Mouse (Mus musculus) liver, embryonic 11.5 days (tissue): ENCODE data around the gene Dhrs4. TPM values are rescaled to one million over a fixed set of nuclear protein-coding genes. Genes with fewer than 3 reads are reported as not detected.
A peak's percentile ranks its signal among the peaks of the same experiment; 100 is the strongest.

Experiments used
- ATAC-seq: fragments of 200-750 bp; cut with Nextera tagmentation; replicated peaks from 2 replicates; pipeline ENCODE4 v1.8.0; 2017; ENCODE audit warnings: moderate number of reproducible peaks, mild to moderate bottlenecking, moderate TSS enrichment, moderate library complexity; ENCODE audit not compliant: low FRiP score
- DNase-seq: peaks from one replicate; pipeline ENCODE4 v3.0.0-alpha.2; 2017; ENCODE audit warnings: low spot score
- H3K27ac ChIP-seq: fragments of 300-500 bp; sonication (generic); 2 replicates; pipeline ENCODE4 v1.5.1; 2014; ENCODE audit warnings: mild to moderate bottlenecking, low read depth, low read length, control low read depth
- H3K27me3 ChIP-seq: fragments of 300-500 bp; sonication (generic); replicated peaks from 2 replicates; pipeline ENCODE4 v1.6.1; 2014; ENCODE audit warnings: low read length, mixed read lengths; ENCODE audit not compliant: control insufficient read depth, insufficient read depth
- H3K36me3 ChIP-seq: fragments of 300-500 bp; sonication (generic); 2 replicates; pipeline ENCODE4 v1.6.1; 2014; ENCODE audit warnings: mild to moderate bottlenecking, low read length, moderate library complexity, mixed read lengths; ENCODE audit not compliant: control insufficient read depth, insufficient read depth
- H3K4me1 ChIP-seq: fragments of 300-500 bp; sonication (generic); replicated peaks from 2 replicates; pipeline ENCODE4 v1.6.1; 2014; ENCODE audit warnings: low read length, mixed read lengths; ENCODE audit not compliant: control insufficient read depth, insufficient read depth
- H3K4me2 ChIP-seq: fragments of 300-500 bp; sonication (generic); 2 replicates; pipeline ENCODE4 v1.6.1; 2014; ENCODE audit warnings: mild to moderate bottlenecking, control low read depth, moderate library complexity
- H3K4me3 ChIP-seq: fragments of 300-500 bp; sonication (generic); 2 replicates; pipeline ENCODE4 v1.5.1; 2014; ENCODE audit warnings: low read depth, low read length, control low read depth
- H3K9ac ChIP-seq: fragments of 300-500 bp; sonication (generic); 2 replicates; pipeline ENCODE4 v1.6.1; 2014; ENCODE audit warnings: low read depth, low read length, control low read depth
- H3K9me3 ChIP-seq: fragments of 300-500 bp; sonication (generic); 2 replicates; pipeline ENCODE4 v1.6.1; 2016; ENCODE audit warnings: low read length, inconsistent platforms, mixed read lengths; ENCODE audit not compliant: control insufficient read depth
- WGBS: fragments of 180-500 bp; shearing (Covaris S2); extraction: QIAGEN DNeasy Blood & Tissue Kit; methylation state at CpG from one replicate; pipeline ENCODE4 v1.1.7; 2014; 5-methylcytosine and 5-hydroxymethylcytosine counted together
- polyA plus RNA-seq: library from polyadenylated mRNA; unstranded; fragments of >200 nt; fragmentation: Nextera tagmentation; extraction: Ambion mirVana; gene quantifications from 2 replicates; pipeline ENCODE4 v1.2.1, GENCODE M21; 2014

Gene Dhrs4
- polyA plus RNA-seq, 1 experiment from 2014 or later: 59.4 TPM

DNA sequence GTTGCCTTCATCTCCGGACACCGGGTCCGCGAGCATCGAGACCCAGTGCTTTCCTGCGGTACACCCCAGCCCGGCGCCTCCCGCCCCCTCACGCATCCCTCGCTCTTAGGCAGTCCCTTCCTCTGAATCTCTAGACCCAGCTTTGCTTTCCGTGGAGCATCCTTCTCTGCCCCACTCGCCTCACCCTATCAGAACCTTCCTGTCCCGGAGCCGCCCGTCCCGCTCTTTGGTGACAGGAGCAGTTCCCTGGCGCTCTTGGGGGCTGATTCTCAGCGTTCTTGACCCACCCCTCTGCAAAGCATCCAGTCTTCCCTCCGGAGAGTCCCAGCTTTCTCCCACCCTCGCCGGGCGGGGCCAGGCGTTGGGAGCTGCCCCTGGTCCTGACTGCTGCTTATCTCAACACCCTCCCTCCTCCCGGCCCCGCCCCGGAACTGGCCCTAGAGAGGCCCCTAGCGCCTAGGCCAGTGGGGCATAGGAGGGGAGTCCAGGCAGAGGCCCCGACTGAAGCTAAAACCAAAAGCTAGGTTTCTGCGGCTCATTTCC, 12.8 kb downstream of the Dhrs4 start:
- H3K27me3 ChIP-seq: no peaks in the 10 kb centered on the region
- H3K4me2 ChIP-seq: peak overlapping the region; percentile 93
- H3K27ac ChIP-seq: peak overlapping the region; percentile 73
- WGBS: under 1% methylated on average over 30 of the region's 30 CpGs
- H3K4me1 ChIP-seq: peaks cover 13% of the 10 kb centered on the region
- peaks cover 6% of the 10 kb centered on the region; the same call in 1 of the 2 replicates for H3K36me3 ChIP-seq
- DNase-seq: peak; percentile 87
- ATAC-seq: peak; percentile 93
- H3K9ac ChIP-seq: peak overlapping the region; percentile 61
- no peaks in the 10 kb centered on the region for H3K9me3 ChIP-seq
- H3K4me3 ChIP-seq: peak overlapping the region; percentile 65

DNA sequence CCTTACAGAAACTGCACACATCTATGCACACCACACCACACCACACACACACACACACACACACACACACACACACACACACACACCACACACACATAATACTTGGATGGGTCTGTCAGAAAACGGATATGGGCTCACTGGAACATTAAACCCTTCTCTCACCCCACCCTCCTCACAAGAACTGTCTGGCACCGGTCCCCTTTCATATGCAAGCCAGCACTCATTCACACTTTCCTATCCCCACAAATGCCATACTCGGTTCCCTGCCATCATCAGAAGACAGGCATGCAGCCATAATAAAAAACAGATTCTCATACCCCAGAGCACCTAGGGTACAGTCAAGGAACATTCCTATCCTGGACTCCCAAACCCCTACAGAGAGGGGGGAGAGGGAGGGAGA, 13.5 kb downstream of the Dhrs4 start:
- Histone ChIP-seq H3K4me1 (peaks cover 13% of the 10 kb centered on the region), H3K4me3 (no peak overlapping the region), H3K4me2 (peak overlapping the region; percentile 93), H3K9ac (peak overlapping the region; percentile 61; the same call in 1 of the 2 replicates), H3K27me3 (no peaks in the 10 kb centered on the region), H3K27ac (no peak overlapping the region), H3K36me3 (0 out of 2 replicates have a peak, but pooled peaks cover 2% of the 10 kb centered on the region), H3K9me3 (no peaks in the 10 kb centered on the region)
- 30% methylated on average over 3 of the region's 3 CpGs for WGBS
- ATAC-seq (no peak), DNase-seq (no peak)

DNA sequence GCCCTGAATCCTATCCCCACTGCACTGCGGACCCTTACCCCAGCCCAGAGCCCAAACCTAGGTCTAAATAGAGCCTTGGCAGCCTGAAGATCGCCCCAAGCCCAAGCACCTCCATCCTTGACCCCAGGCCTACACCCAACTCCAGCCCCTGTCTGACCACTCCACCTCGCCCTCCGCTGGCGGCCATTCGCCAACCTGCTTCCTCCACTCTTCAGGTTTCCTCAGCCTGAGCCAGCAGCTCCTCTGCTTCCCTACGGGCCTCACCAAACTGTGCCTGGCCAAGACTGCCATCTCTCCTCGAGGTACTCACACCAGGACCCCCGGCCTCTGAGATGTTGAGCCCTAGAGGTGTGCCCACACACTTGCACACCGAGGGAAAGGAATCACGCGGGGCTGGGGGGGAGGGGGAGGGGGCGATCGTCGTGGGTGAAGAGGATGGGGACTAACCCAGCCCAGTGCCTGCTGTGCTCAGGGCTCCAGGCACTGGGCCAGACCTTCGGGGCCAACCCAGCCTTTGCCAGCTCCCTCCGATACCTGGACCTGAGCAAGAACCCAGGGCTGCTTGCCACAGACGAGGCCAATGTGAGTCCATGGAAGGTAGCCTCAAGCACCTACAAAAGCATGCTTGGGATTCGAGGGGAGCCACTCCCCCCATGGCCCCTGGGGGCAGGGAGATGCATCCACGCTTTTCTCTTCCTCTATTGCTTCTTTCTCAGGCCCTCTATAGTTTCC, 17.1 kb downstream of the Dhrs4 start:
- Histone ChIP-seq H3K27ac (no peak overlapping the region), H3K9me3 (no peaks in the 10 kb centered on the region), H3K9ac (no peak overlapping the region), H3K4me1 (peaks cover 13% of the 10 kb centered on the region), H3K36me3 (no peaks in the 10 kb centered on the region), H3K4me2 (no peak overlapping the region), H3K27me3 (no peaks in the 10 kb centered on the region), H3K4me3 (no peak overlapping the region)
- no peak for DNase-seq
- WGBS: 70% methylated on average over 20 of the region's 20 CpGs
- no peak for ATAC-seq

- no peak for DNase-seq
- Histone ChIP-seq H3K4me2 (no peak overlapping the region), H3K36me3 (no peaks in the 10 kb centered on the region), H3K9me3 (no peaks in the 10 kb centered on the region), H3K27ac (no peak overlapping the region), H3K9ac (no peak overlapping the region), H3K4me1 (peaks cover 10% of the 10 kb centered on the region), H3K27me3 (no peaks in the 10 kb centered on the region), H3K4me3 (no peak overlapping the region)
- WGBS: 71% methylated on average over 16 of the region's 16 CpGs
- 0 out of 2 replicates have a peak, but pooled peaks have one; percentile 24 for ATAC-seq
These were observed 18.3 kb downstream of the Dhrs4 start for GRCm38 (mm10) chr14:55496761-55497448.

DNA sequence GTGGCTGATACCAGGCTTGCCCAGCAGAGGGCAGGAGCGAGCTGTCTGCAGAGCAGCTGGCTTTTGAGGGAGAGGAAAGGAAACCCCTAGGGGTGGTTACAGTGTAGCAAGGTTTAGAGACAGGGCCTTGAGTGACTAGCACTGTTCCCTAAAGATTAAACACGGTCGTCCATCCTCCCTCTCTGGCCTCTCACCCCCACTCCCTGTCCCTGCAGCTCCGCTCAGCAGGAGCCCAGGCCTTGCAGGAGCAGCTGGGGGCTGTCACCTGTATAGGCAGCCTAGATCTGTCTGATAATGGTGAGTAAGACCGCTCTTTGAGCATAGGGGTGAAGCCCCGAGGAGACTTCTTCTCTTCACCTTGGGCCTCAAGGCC, 18.9 kb downstream of the Dhrs4 start:
- Histone ChIP-seq H3K9ac (no peak overlapping the region), H3K4me3 (no peak overlapping the region), H3K36me3 (no peaks in the 10 kb centered on the region), H3K27me3 (no peaks in the 10 kb centered on the region), H3K9me3 (no peaks in the 10 kb centered on the region), H3K4me1 (peaks cover 5% of the 10 kb centered on the region; the same call in 1 of the 2 replicates), H3K27ac (no peak overlapping the region), H3K4me2 (no peak overlapping the region)
- ATAC-seq: peak; percentile 46; the same call in 1 of the 2 replicates
- peak; percentile 86 for DNase-seq
- 35% methylated on average over 6 of the region's 6 CpGs for WGBS

- WGBS: 76% methylated on average over 9 of the region's 9 CpGs
- Histone ChIP-seq H3K9me3 (no peaks in the 10 kb centered on the region), H3K27me3 (peaks cover 8% of the 10 kb centered on the region; the same call in 1 of the 2 replicates), H3K36me3 (no peaks in the 10 kb centered on the region), H3K4me2 (no peak overlapping the region), H3K4me1 (peaks cover 3% of the 10 kb centered on the region; the same call in 1 of the 2 replicates), H3K4me3 (no peak overlapping the region), H3K9ac (no peak overlapping the region), H3K27ac (no peak overlapping the region)
- ATAC-seq (no peak), DNase-seq (no peak)
These were observed 27.1 kb downstream of the Dhrs4 start for GRCm38 (mm10) chr14:55505612-55506011.

DNA sequence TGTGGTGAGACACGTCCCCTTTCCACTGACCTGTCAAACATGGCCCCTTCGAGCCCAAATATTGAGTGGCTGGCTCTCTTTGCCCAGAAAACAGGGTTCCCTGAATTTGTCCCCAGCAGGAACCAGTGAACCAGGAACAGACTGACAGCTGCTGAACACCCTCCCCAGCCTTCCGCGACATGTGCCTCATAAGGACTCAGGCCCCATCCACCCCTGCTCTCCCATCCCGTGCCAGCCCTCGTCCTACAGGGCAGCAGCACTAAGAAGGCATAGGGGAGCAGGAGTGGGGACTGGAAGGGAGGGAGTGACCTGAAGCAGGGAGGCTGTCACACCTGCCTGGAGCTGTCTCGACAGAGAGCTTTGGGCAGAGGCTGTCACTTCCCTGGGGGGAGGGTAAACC, 29.2 kb downstream of the Dhrs4 start:
- 49% methylated on average over 7 of the region's 7 CpGs for WGBS
- no peak overlapping the region for H3K4me3 ChIP-seq
- H3K27ac ChIP-seq: no peak overlapping the region
- no peak overlapping the region for H3K9ac ChIP-seq
- no peaks in the 10 kb centered on the region for H3K9me3 ChIP-seq
- ATAC-seq: no peak
- no peak overlapping the region for H3K4me2 ChIP-seq
- H3K4me1 ChIP-seq: peaks cover 5% of the 10 kb centered on the region; the same call in 1 of the 2 replicates
- peaks cover 24% of the 10 kb centered on the region for H3K27me3 ChIP-seq
- no peak for DNase-seq
- no peaks in the 10 kb centered on the region for H3K36me3 ChIP-seq

GRCm38 (mm10) chr14:55509540-55509939, 31.0 kb downstream of the Dhrs4 start:
- ATAC-seq (no peak), DNase-seq (no peak)
- Histone ChIP-seq H3K4me2 (no peak overlapping the region), H3K9ac (no peak overlapping the region), H3K36me3 (no peaks in the 10 kb centered on the region), H3K9me3 (no peaks in the 10 kb centered on the region), H3K4me1 (peaks cover 14% of the 10 kb centered on the region; the same call in 1 of the 2 replicates), H3K27ac (no peak overlapping the region), H3K27me3 (peaks cover 33% of the 10 kb centered on the region), H3K4me3 (no peak overlapping the region)
- WGBS: 76% methylated on average over 10 of the region's 10 CpGs
